Mouse (Mus musculus): ENCODE results near the gene Eva1c.

GRCm38 (mm10) chr16:90892081-90892480 is 65.6 kb downstream of the Eva1c start:
- TF ChIP-seq POLR2A (IDR thresholded peaks at IDR 0.05; ENCODE audit: borderline replicate concordance, insufficient read depth, low read length) (no peak), CTCF (IDR thresholded peaks at IDR 0.05; ENCODE audit: borderline replicate concordance, insufficient read depth, low read depth, low read length) (no peak)
